Mouse (Mus musculus) E14TG2a.4 (cell line): ENCODE results near the gene Nfat5.

Experiments
- CTCF ChIP-seq: conservative IDR thresholded peaks from 2 replicates; pipeline ENCODE4 v1.5.1; 2014; ENCODE audit warnings: low read length
- NANOG ChIP-seq: IDR thresholded peaks from 2 replicates; pipeline ENCODE4 v1.6.1; 2014; ENCODE audit warnings: borderline replicate concordance, low read length, mixed read lengths
- POU5F1 ChIP-seq: IDR thresholded peaks from 2 replicates; pipeline ENCODE4 v1.6.1; 2014; ENCODE audit warnings: low read length, borderline replicate concordance

DNA sequence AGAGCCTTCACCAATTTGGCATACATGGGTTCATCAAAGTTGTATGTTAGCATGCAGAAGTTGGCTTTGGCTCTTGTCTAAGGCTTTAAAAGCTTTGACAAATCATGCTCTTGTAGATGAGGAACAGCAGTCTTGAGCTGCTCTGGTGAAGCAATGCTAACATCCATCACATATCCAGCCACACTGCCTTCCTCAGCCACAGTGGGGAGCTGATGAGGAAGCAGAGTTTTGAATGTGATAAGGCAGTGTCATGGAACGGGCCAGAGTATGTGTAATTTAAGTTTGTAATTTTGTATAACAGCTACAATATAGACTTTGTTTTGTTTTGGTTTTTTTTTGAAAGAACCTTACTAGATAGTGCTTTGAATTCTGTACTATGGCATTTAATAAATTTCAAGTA, 36.3 kb downstream of the Nfat5 start:
- no peak for TF ChIP-seq CTCF
- no peak for TF ChIP-seq POU5F1
- no peak for TF ChIP-seq NANOG
